Mouse (Mus musculus): ENCODE measurements around the gene Gm29564. TPM values are rescaled to one million over a fixed set of nuclear protein-coding genes. Genes with fewer than 3 reads are reported as not detected.
"Not testable (repeated sequence)": the region's sequence is repeated elsewhere in the genome, so short reads cannot be mapped to it uniquely, and the experiment has no call there.

Gm29564 gene
- polyA plus RNA-seq (2015; fragmentation: Nextera tagmentation; extraction: Ambion mirVana): not detected in 2 replicates

- ATAC-seq; H3K36me3 ChIP-seq; H3K27me3 ChIP-seq (replicated peaks); H3K9me3 ChIP-seq; H3K4me3 ChIP-seq (replicated peaks); H3K27ac ChIP-seq; H3K9ac ChIP-seq; H3K4me2 ChIP-seq (replicated peaks); H3K4me1 ChIP-seq (replicated peaks): not testable (repeated sequence)
- no CpG with 5 or more reads among the region's 6 CpGs for WGBS
Measured at GRCm38 (mm10) chrY:78212693-78213092, at the start of gene Gm29564. Gm29564 (plus strand) TSS chrY:78212993.

Other genes starting within 250 kb of the Gm29564 start
- not detected in 2 replicates for gene Gm20867, start 249.8 kb upstream of the Gm29564 start, polyA plus RNA-seq (2015; fragmentation: Nextera tagmentation; extraction: Ambion mirVana)